Mouse (Mus musculus) erythroblast, embryonic 14.5 days (primary cell): ENCODE results near the gene Gtf3c2. TPM values are rescaled to one million over a fixed set of nuclear protein-coding genes. Genes with fewer than 3 reads are reported as not detected.

ENCODE experiments used
- H3K27me3 ChIP-seq: 2 replicates; pipeline ENCODE4 v1.6.1; 2012; ENCODE audit warnings: inconsistent platforms; ENCODE audit not compliant: control insufficient read depth
- H3K36me3 ChIP-seq: 2 replicates; pipeline ENCODE4 v1.6.1; 2012; ENCODE audit warnings: mild to moderate bottlenecking, inconsistent platforms; ENCODE audit not compliant: control insufficient read depth
- H3K4me1 ChIP-seq: 2 replicates; pipeline ENCODE4 v1.6.1; 2012; ENCODE audit warnings: inconsistent platforms; ENCODE audit not compliant: control insufficient read depth
- H3K4me3 ChIP-seq: replicated peaks from 2 replicates; pipeline ENCODE3; 2012; ENCODE audit warnings: moderate library complexity, mild to moderate bottlenecking, inconsistent platforms
- H3K9me3 ChIP-seq: 2 replicates; pipeline ENCODE4 v1.6.1; 2012; ENCODE audit warnings: low read length, inconsistent platforms, mixed read lengths; ENCODE audit not compliant: control insufficient read depth
- GATA1 ChIP-seq: IDR thresholded peaks from 2 replicates; pipeline ENCODE4 v1.6.1; 2012; ENCODE audit warnings: low read length, inconsistent platforms, mixed read lengths
- TAL1 ChIP-seq: IDR thresholded peaks from 3 replicates; pipeline ENCODE4 v1.6.1; 2012; ENCODE audit warnings: low read length, inconsistent platforms, mixed read lengths
- polyA plus RNA-seq: library from polyadenylated mRNA; stranded (reverse); fragments of >175 nt; gene quantifications from 2 replicates; pipeline ENCODE4 v1.2.3, GENCODE M21; 2012

The Gtf3c2 gene
- polyA plus RNA-seq, 1 experiment = 4.0 TPM

GRCm38 (mm10) chr5:31192939-31193630, 13.1 kb upstream of the Gtf3c2 start, which contains the start of the genes Snx17 and Eif2b4:
Gene Snx17, plus strand, starts transcription at chr5:31193227.
Gene Eif2b4, minus strand, starts transcription at chr5:31193430.
- H3K27me3 ChIP-seq = no peaks in the 10 kb centered on the region
- H3K36me3 ChIP-seq = peaks cover 71% of the 10 kb centered on the region
- peak within 1 kb of the TSS; percentile 89 for H3K4me3 ChIP-seq
- peaks cover 51% of the 10 kb centered on the region for H3K4me1 ChIP-seq
- TF ChIP-seq GATA1 (no peak), TAL1 (no peak)
- H3K9me3 ChIP-seq = no peaks in the 10 kb centered on the region

- Histone ChIP-seq H3K9me3 (no peaks in the 10 kb centered on the region), H3K27me3 (no peaks in the 10 kb centered on the region), H3K36me3 (peaks cover 71% of the 10 kb centered on the region), H3K4me1 (peaks cover 48% of the 10 kb centered on the region), H3K4me3 (peak overlapping the region; percentile 89)
- TF ChIP-seq GATA1 (no peak), TAL1 (no peak)
Measured at GRCm38 (mm10) chr5:31192045-31192938, 12.3 kb upstream of the Gtf3c2 start.

GRCm38 (mm10) chr5:31190201-31190600, 10.3 kb upstream of the Gtf3c2 start:
- H3K36me3 ChIP-seq = peaks cover 64% of the 10 kb centered on the region
- H3K9me3 ChIP-seq = no peaks in the 10 kb centered on the region
- no peaks in the 10 kb centered on the region for H3K27me3 ChIP-seq
- H3K4me1 ChIP-seq = peaks cover 41% of the 10 kb centered on the region
- TF ChIP-seq TAL1 = no peak
- TF ChIP-seq GATA1 = no peak
- no peak overlapping the region for H3K4me3 ChIP-seq

- Histone ChIP-seq H3K4me1 (peaks cover 41% of the 10 kb centered on the region), H3K9me3 (no peaks in the 10 kb centered on the region), H3K36me3 (peaks cover 56% of the 10 kb centered on the region), H3K4me3 (no peak overlapping the region), H3K27me3 (no peaks in the 10 kb centered on the region)
- TF ChIP-seq TAL1 (no peak), GATA1 (no peak)
Measured at GRCm38 (mm10) chr5:31188223-31188840, 8.4 kb upstream of the Gtf3c2 start.

GRCm38 (mm10) chr5:31183678-31184077, 3.7 kb upstream of the Gtf3c2 start:
- no peaks in the 10 kb centered on the region for H3K9me3 ChIP-seq
- peaks cover 52% of the 10 kb centered on the region for H3K4me1 ChIP-seq
- no peaks in the 10 kb centered on the region for H3K27me3 ChIP-seq
- H3K36me3 ChIP-seq = peaks cover 31% of the 10 kb centered on the region
- no peak for TF ChIP-seq GATA1
- peak; percentile 26; the same call in 1 of the 3 replicates for TF ChIP-seq TAL1
- no peak overlapping the region for H3K4me3 ChIP-seq

DNA sequence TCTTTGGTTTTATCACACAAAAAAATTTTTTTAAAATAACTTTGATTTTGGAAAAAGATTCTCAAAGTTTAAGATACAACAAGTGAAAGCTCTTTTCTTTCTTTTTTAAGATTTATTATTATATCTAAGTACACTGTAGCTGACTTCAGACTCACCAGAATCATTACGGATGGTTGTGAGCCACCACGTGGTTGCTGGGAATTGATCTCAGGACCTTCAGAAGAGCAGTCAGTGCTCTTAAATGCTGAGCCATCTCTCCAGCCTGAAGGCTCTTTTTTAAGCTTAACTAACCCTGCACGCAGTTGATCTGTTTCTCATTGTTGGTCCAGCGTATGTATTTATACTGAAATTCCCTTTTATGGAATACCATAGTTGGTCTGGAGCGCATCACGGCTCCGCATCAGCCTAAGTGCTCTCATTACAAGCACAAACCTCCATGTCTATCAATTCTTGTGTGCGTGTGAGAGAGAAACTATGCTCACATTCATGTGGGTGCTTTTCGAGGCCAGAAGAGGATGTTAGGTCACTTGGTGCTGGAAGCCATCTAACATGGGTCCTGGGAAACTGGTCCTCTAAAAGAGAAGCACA, 1.3 kb upstream of the Gtf3c2 start:
- Histone ChIP-seq H3K4me1 (peaks cover 71% of the 10 kb centered on the region), H3K9me3 (no peaks in the 10 kb centered on the region), H3K36me3 (peaks cover 23% of the 10 kb centered on the region), H3K4me3 (peak overlapping the region; percentile 79), H3K27me3 (no peaks in the 10 kb centered on the region)
- no peak for TF ChIP-seq GATA1
- TF ChIP-seq TAL1 = no peak

GRCm38 (mm10) chr5:31179301-31179765, 611 bp downstream of the Gtf3c2 start:
- Histone ChIP-seq H3K4me1 (peaks cover 60% of the 10 kb centered on the region), H3K36me3 (peaks cover 33% of the 10 kb centered on the region), H3K27me3 (no peaks in the 10 kb centered on the region), H3K4me3 (peak overlapping the region; percentile 79), H3K9me3 (no peaks in the 10 kb centered on the region)
- TF ChIP-seq TAL1 = no peak
- no peak for TF ChIP-seq GATA1

DNA sequence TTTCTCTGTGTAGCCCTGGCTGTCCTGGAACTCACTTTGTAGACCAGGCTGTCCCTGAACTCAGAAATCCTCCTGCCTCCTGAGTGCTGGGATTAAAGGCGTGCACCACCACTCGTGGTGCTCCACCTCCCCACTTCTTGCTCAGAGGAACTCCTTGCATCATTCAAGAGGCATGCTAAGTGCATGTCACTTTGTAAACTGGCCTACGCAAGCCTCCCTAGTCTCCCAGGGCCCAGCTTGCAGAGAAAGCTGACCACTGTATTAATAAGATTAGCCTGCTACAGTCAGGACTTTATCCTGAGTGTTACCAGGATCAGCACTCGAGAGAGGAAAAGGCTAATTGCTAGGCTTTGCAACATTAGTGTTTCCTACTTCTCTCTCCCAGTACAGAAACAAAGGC, 11.3 kb downstream of the Gtf3c2 start:
- Histone ChIP-seq H3K9me3 (no peaks in the 10 kb centered on the region), H3K36me3 (peaks cover 97% of the 10 kb centered on the region), H3K27me3 (no peaks in the 10 kb centered on the region), H3K4me3 (no peak overlapping the region), H3K4me1 (peaks cover 19% of the 10 kb centered on the region)
- no peak for TF ChIP-seq TAL1
- no peak for TF ChIP-seq GATA1
